Mouse (Mus musculus): ENCODE measurements around the gene Cxcl16. TPM values are rescaled to one million over a fixed set of nuclear protein-coding genes. Genes with fewer than 3 reads are reported as not detected.
"Not testable (repeated sequence)": the region's sequence is repeated elsewhere in the genome, so short reads cannot be mapped to it uniquely, and the experiment has no call there.

Gene Cxcl16
- polyA plus RNA-seq, 2 experiments, result 0.79 to 1.1 TPM

DNA sequence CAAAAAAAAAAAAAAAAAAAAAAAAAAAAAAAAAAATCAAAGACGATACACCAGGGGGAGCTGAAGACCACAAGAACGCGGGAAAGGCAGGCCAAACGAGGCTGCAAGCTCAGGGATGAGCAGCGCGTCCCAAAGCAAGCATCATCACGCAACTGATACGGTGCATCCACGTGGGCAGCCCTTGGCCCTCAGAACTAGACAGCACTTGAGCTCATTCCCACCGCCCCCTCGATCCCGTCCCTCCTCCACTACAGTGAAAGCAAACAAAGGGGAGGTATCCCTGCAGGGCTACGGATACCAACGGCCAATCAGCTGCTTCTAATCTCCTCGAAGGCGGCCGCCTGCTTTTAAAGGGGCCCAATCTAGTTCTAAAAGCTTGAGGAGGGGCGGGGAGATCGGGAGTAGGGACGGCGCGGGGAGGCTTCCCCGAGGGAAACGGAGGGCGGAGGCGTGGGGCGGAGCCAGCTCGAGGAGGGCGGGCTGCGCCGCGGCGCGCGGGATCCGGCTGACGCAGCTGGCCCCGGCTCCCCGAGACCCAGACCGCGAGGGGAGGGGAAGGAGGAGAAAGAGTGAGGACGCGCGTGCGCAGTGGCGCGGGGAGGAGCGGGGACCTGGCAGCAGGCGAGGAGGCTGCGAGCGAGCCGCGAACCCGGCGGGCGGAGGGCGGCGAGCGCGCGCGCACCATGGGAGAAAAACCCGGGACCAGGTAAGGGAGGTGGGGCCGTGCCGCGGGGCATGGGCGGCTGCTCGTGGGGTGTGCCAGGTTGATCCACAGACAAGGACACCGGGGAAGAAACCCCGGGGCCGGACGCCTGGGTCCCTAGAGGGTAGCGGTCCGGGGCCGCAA is 27.5 kb downstream of the Cxcl16 start, which contains the start of gene Arrb2:
Gene Arrb2, plus strand, starts transcription at position 588 of the 847 bp plus-strand sequence.
- Histone ChIP-seq H3K9ac (replicated peaks) (peak within 1 kb of the TSS; percentile 67), H3K36me3 (replicated peaks; ENCODE audit: control insufficient read depth, insufficient read depth, low read depth) (no peaks in the 10 kb centered on the region; the same call in 1 of the 2 replicates), H3K27me3 (ENCODE audit: control insufficient read depth, insufficient read depth, low read length) (no peaks in the 10 kb centered on the region), H3K4me2 (ENCODE audit: low read depth) (peak within 1 kb of the TSS; percentile 65), H3K27ac (no peak within 1 kb of the TSS), H3K4me3 (ENCODE audit: insufficient read depth in 1 of 2, low read depth in 2 of 2, low read length in 2 of 2) (peak within 1 kb of the TSS; percentile 67 to 84), H3K9me3 (ENCODE audit: control insufficient read depth, low read length) (no peaks in the 10 kb centered on the region), H3K4me1 (replicated peaks; ENCODE audit: control insufficient read depth in 2 of 2, insufficient read depth in 2 of 2, low read length in 1 of 2) (peaks cover 9 to 16% of the 10 kb centered on the region in 2 experiments)
- DNase-seq (ENCODE audit: low read depth in 3 of 3, low spot score in 3 of 3), result peak; percentile 88 to 93 (median 89)
- ATAC-seq (ENCODE audit: insufficient read depth), result peak; percentile 94
- TF ChIP-seq EP300 (IDR thresholded peaks at IDR 0.05; ENCODE audit: low read depth) (no peak), CTCF (IDR thresholded peaks at IDR 0.05; ENCODE audit: low read depth) (peak; percentile 83)
- 1% methylated on average over 73 of the region's 75 CpGs for WGBS (ENCODE audit: insufficient replicate concordance)

DNA sequence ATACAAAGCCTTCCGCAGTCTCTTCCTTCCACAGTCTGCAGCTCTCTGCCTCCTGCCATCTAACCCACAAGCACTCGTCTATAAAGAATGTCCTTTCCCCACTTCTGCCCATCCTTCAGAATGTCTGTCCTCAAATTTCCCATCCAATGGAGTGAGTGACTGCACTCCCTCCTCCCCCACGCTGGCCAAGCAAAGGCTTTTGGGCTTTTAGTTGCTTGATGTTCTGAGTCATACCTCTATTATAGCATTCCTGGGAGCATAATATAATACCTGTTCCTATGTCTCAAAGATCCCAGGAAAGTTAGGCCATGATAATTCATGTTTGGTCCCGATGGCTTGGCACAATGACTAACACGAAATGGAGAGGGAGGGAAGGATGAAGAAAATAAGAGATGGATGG is 28.2 kb downstream of the Cxcl16 start:
- no peak for TF ChIP-seq EP300 (IDR thresholded peaks at IDR 0.05; ENCODE audit: low read depth)
- no peak for TF ChIP-seq CTCF (IDR thresholded peaks at IDR 0.05; ENCODE audit: low read depth)
- Histone ChIP-seq H3K9me3 (ENCODE audit: control insufficient read depth, low read length) (no peaks in the 10 kb centered on the region), H3K27ac (no peak overlapping the region), H3K4me2 (ENCODE audit: low read depth) (peak overlapping the region; percentile 65), H3K9ac (replicated peaks) (no peak overlapping the region), H3K27me3 (ENCODE audit: control insufficient read depth, insufficient read depth, low read length) (no peaks in the 10 kb centered on the region), H3K4me3 (ENCODE audit: insufficient read depth in 1 of 2, low read depth in 2 of 2, low read length in 2 of 2) (peak overlapping the region; percentile 67 to 84; a peak in 3 of 4 replicates), H3K36me3 (replicated peaks; ENCODE audit: control insufficient read depth, insufficient read depth, low read depth) (no peaks in the 10 kb centered on the region; the same call in 1 of the 2 replicates), H3K4me1 (replicated peaks; ENCODE audit: control insufficient read depth in 2 of 2, insufficient read depth in 2 of 2, low read length in 1 of 2) (peaks cover 9 to 16% of the 10 kb centered on the region in 2 experiments)
- WGBS (ENCODE audit: insufficient replicate concordance), result 39% methylated on average over 5 of the region's 5 CpGs
- ATAC-seq (ENCODE audit: insufficient read depth) (no peak), DNase-seq (ENCODE audit: low read depth in 3 of 3, low spot score in 3 of 3) (no peak)

DNA sequence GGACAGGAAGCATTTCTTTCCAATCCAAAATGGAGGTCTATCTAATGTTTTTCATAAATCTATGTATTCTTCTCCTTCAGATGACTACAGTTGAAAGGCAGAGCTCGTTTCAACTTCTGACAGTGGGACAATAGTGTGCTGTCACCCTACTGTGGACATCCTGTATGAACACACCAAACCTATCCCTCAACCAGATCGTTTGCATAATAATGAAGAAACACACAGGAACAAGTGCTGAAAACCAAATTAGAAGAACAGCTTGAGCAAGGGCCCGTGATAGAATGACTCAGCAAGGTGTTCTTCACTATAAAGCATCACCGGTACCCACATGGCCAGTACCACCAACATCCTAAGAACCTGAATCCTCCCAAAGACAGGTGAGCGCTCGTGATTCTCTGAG is 33.2 kb downstream of the Cxcl16 start:
- not testable (repeated sequence) for H3K27ac ChIP-seq; ATAC-seq (ENCODE audit: insufficient read depth); H3K9me3 ChIP-seq (ENCODE audit: control insufficient read depth, low read length); H3K36me3 ChIP-seq (replicated peaks; ENCODE audit: control insufficient read depth, insufficient read depth, low read depth); H3K4me3 ChIP-seq (ENCODE audit: insufficient read depth in 1 of 2, low read depth in 2 of 2, low read length in 2 of 2); DNase-seq (ENCODE audit: low read depth in 3 of 3, low spot score in 3 of 3); H3K4me1 ChIP-seq (replicated peaks; ENCODE audit: control insufficient read depth in 2 of 2, insufficient read depth in 2 of 2, low read length in 1 of 2); H3K27me3 ChIP-seq (ENCODE audit: control insufficient read depth, insufficient read depth, low read length); H3K9ac ChIP-seq (replicated peaks); H3K4me2 ChIP-seq (ENCODE audit: low read depth)
- 54% methylated on average over 6 of the region's 6 CpGs for WGBS (ENCODE audit: insufficient replicate concordance)

DNA sequence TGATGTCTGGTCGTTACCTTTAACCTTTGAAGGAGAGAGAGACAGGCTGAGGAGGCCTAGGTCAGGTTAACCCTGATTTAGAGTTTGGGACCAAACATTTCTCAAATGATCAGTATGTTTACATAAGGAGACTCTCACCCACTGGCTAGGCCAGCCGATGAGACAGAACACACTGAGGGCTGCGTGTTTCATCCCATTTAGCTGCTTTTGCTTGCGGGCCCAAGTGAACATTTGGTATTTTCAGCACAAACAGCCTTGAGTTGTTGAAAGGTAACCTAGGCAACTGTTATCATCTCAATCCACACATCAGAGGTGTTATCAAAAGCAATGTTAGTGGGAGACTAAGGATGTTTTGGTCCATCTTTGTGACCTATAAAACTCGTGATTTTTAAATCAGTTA is 40.3 kb downstream of the Cxcl16 start:
- no peaks in the 10 kb centered on the region for H3K9me3 ChIP-seq (ENCODE audit: control insufficient read depth, low read length)
- H3K4me2 ChIP-seq (ENCODE audit: low read depth), result no peak overlapping the region
- H3K27ac ChIP-seq, result no peak overlapping the region
- H3K4me3 ChIP-seq (ENCODE audit: insufficient read depth in 1 of 2, low read depth in 2 of 2, low read length in 2 of 2), result no peak overlapping the region
- ATAC-seq (ENCODE audit: insufficient read depth), result no peak
- 46% methylated on average over 5 of the region's 5 CpGs for WGBS (ENCODE audit: insufficient replicate concordance)
- H3K4me1 ChIP-seq (replicated peaks; ENCODE audit: control insufficient read depth in 2 of 2, insufficient read depth in 2 of 2, low read length in 1 of 2), result no peaks in the 10 kb centered on the region
- TF ChIP-seq CTCF (IDR thresholded peaks at IDR 0.05; ENCODE audit: low read depth), result no peak
- no peak for TF ChIP-seq EP300 (IDR thresholded peaks at IDR 0.05; ENCODE audit: low read depth)
- H3K27me3 ChIP-seq (ENCODE audit: control insufficient read depth, insufficient read depth, low read length), result no peaks in the 10 kb centered on the region
- H3K36me3 ChIP-seq (replicated peaks; ENCODE audit: control insufficient read depth, insufficient read depth, low read depth), result no peaks in the 10 kb centered on the region
- DNase-seq (ENCODE audit: low read depth in 3 of 3, low spot score in 3 of 3), result no peak
- H3K9ac ChIP-seq (replicated peaks), result no peak overlapping the region

DNA sequence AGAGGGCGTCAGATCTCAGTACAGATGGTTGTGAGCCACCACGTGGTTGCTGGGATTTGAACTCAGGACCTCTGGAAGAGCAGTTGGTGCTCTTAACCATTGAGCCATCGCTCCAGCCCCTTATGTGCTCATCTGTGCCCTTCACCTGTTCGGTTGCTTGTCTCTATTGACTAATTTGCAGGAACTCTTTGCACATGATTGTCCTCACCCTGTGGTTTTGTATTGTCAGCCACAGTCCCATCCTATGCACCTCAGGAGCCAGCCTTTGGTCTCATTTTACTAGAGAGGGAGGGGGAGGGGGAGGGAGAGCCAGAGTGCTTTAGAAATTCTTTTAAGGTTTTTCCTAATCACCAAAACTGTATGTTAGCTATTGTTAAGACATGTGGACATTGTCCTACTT is 41.6 kb downstream of the Cxcl16 start:
- ATAC-seq (ENCODE audit: insufficient read depth), result no peak
- TF ChIP-seq CTCF (IDR thresholded peaks at IDR 0.05; ENCODE audit: low read depth) (peak; percentile 18; the same call in 1 of the 2 replicates), EP300 (IDR thresholded peaks at IDR 0.05; ENCODE audit: low read depth) (no peak)
- 40% methylated on average over 4 of the region's 4 CpGs for WGBS (ENCODE audit: insufficient replicate concordance)

More for the DNA sequence above, 41.6 kb downstream of the Cxcl16 start:
- Histone ChIP-seq H3K4me3 (ENCODE audit: insufficient read depth in 1 of 2, low read depth in 2 of 2, low read length in 2 of 2) (no peak overlapping the region), H3K4me2 (ENCODE audit: low read depth) (no peak overlapping the region), H3K4me1 (replicated peaks; ENCODE audit: control insufficient read depth in 2 of 2, insufficient read depth in 2 of 2, low read length in 1 of 2) (no peaks in the 10 kb centered on the region), H3K36me3 (replicated peaks; ENCODE audit: control insufficient read depth, insufficient read depth, low read depth) (no peaks in the 10 kb centered on the region), H3K27ac (no peak overlapping the region), H3K9me3 (ENCODE audit: control insufficient read depth, low read length) (no peaks in the 10 kb centered on the region), H3K9ac (replicated peaks) (no peak overlapping the region), H3K27me3 (ENCODE audit: control insufficient read depth, insufficient read depth, low read length) (no peaks in the 10 kb centered on the region)
- DNase-seq (ENCODE audit: low read depth in 3 of 3, low spot score in 3 of 3), result no peak
